Mouse (Mus musculus) layer of hippocampus, adult 18-20 months (tissue): ENCODE data around the gene Etl4. TPM values are rescaled to one million over a fixed set of nuclear protein-coding genes. Genes with fewer than 3 reads are reported as not detected.
A peak's percentile ranks its signal among the peaks of the same experiment; 100 is the strongest.
"Not testable (repeated sequence)": the region's sequence is repeated elsewhere in the genome, so short reads cannot be mapped to it uniquely, and the experiment has no call there.

Source experiments
- DNase-seq, 2 experiments: peaks; one replicate each; pipeline ENCODE4 v3.0.0; 2022; ENCODE audit warnings: low spot score in 2 of 2
- total RNA-seq, 2 experiments: library from RNA; stranded (reverse); gene quantifications; 2 replicates each; pipeline ENCODE4 v1.2.3; 2021

Etl4 gene
- total RNA-seq, 2 experiments from 2014 or later, result 71.2 to 87.3 TPM

GRCm38 (mm10) chr2:20291741-20292110 lies 382.1 kb downstream of the Etl4 start:
- DNase-seq, result no peak

GRCm38 (mm10) chr2:20293336-20293735 lies 383.8 kb downstream of the Etl4 start:
- DNase-seq, result peak; percentile 73 to 74

- DNase-seq, result no peak
These were observed 385.0 kb downstream of the Etl4 start for GRCm38 (mm10) chr2:20294596-20294995.

GRCm38 (mm10) chr2:20302517-20302916 lies 392.9 kb downstream of the Etl4 start:
- no peak for DNase-seq

- no peak for DNase-seq
These were observed 415.4 kb downstream of the Etl4 start for GRCm38 (mm10) chr2:20324954-20325353.

- no peak for DNase-seq
These were observed 426.6 kb downstream of the Etl4 start for GRCm38 (mm10) chr2:20336176-20336575.

GRCm38 (mm10) chr2:20339016-20339734 lies 429.6 kb downstream of the Etl4 start:
- no peak for DNase-seq

- no peak for DNase-seq
These were observed 430.3 kb downstream of the Etl4 start for GRCm38 (mm10) chr2:20339919-20340318.

- no peak for DNase-seq
These were observed 437.3 kb downstream of the Etl4 start for GRCm38 (mm10) chr2:20346873-20347272.

GRCm38 (mm10) chr2:20349268-20349667 lies 439.7 kb downstream of the Etl4 start:
- DNase-seq, result no peak

GRCm38 (mm10) chr2:20352796-20353195 lies 443.2 kb downstream of the Etl4 start:
- no peak for DNase-seq

- no peak for DNase-seq
These were observed 467.4 kb downstream of the Etl4 start for GRCm38 (mm10) chr2:20377026-20377425.

GRCm38 (mm10) chr2:20380874-20381273 lies 471.3 kb downstream of the Etl4 start:
- not testable (repeated sequence) for DNase-seq

GRCm38 (mm10) chr2:20394083-20394482 lies 484.5 kb downstream of the Etl4 start:
- DNase-seq, result no peak

GRCm38 (mm10) chr2:20396978-20397377 lies 487.4 kb downstream of the Etl4 start:
- DNase-seq, result no peak

GRCm38 (mm10) chr2:20400556-20400955 lies 491.0 kb downstream of the Etl4 start:
- DNase-seq, result no peak

GRCm38 (mm10) chr2:20404395-20404794 lies 494.8 kb downstream of the Etl4 start:
- no peak for DNase-seq

- peak; percentile 8 to 34 for DNase-seq
These were observed 497.5 kb downstream of the Etl4 start for GRCm38 (mm10) chr2:20407101-20407500.

- DNase-seq, result no peak
These were observed 505.3 kb downstream of the Etl4 start for GRCm38 (mm10) chr2:20414856-20415255.

GRCm38 (mm10) chr2:20416934-20417614 lies 507.5 kb downstream of the Etl4 start:
- DNase-seq, result no peak

- DNase-seq, result no peak
These were observed 508.4 kb downstream of the Etl4 start for GRCm38 (mm10) chr2:20417998-20418397.

- peak in 1 of 2 experiments; percentile 24 for DNase-seq
These were observed 510.4 kb downstream of the Etl4 start for GRCm38 (mm10) chr2:20419975-20420374.

- no peak for DNase-seq
These were observed 512.7 kb downstream of the Etl4 start for GRCm38 (mm10) chr2:20422275-20422674.
